Mouse (Mus musculus) hindbrain, embryonic 11.5 days (tissue): Measurements from ENCODE around the gene Atp5g2. TPM values are rescaled to one million over a fixed set of nuclear protein-coding genes. Genes with fewer than 3 reads are reported as not detected.
A peak's percentile ranks its signal among the peaks of the same experiment; 100 is the strongest.

Source experiments
- ATAC-seq: fragments of 200-750 bp; cut with Nextera tagmentation; 2 replicates; pipeline ENCODE4 v1.8.0; 2017; ENCODE audit warnings: mild to moderate bottlenecking, moderate TSS enrichment, moderate library complexity; ENCODE audit not compliant: low FRiP score
- DNase-seq: peaks from one replicate; pipeline ENCODE4 v3.0.0-alpha.2; 2015; ENCODE audit warnings: low spot score
- H3K27ac ChIP-seq: fragments of 300-500 bp; sonication (generic); 2 replicates; pipeline ENCODE4 v1.5.1; 2014; ENCODE audit warnings: mild to moderate bottlenecking, low read depth, low read length
- H3K27me3 ChIP-seq: fragments of 300-500 bp; sonication (generic); 2 replicates; pipeline ENCODE4 v1.6.1; 2014; ENCODE audit warnings: mild to moderate bottlenecking, low read length, moderate library complexity, mixed read lengths; ENCODE audit not compliant: control insufficient read depth, insufficient read depth
- H3K36me3 ChIP-seq: fragments of 300-500 bp; sonication (generic); 2 replicates; pipeline ENCODE4 v1.6.1; 2014; ENCODE audit warnings: mild to moderate bottlenecking, low read length, moderate library complexity, mixed read lengths; ENCODE audit not compliant: control insufficient read depth, insufficient read depth
- H3K4me1 ChIP-seq: fragments of 300-500 bp; sonication (generic); replicated peaks from 2 replicates; pipeline ENCODE4 v1.6.1; 2014; ENCODE audit warnings: low read length, mixed read lengths; ENCODE audit not compliant: control insufficient read depth, insufficient read depth
- H3K4me2 ChIP-seq: fragments of 300-500 bp; sonication (generic); replicated peaks from 2 replicates; pipeline ENCODE4 v1.6.1; 2014; ENCODE audit warnings: mild to moderate bottlenecking, low read depth, low read length
- H3K4me3 ChIP-seq: fragments of 300-500 bp; sonication (generic); 2 replicates; pipeline ENCODE4 v1.5.1; 2014; ENCODE audit warnings: low read depth, low read length
- H3K9ac ChIP-seq: fragments of 300-500 bp; sonication (generic); 2 replicates; pipeline ENCODE4 v1.6.1; 2014; ENCODE audit warnings: low read depth, low read length
- H3K9me3 ChIP-seq: fragments of 300-500 bp; sonication (generic); 2 replicates; pipeline ENCODE4 v1.6.1; 2016; ENCODE audit warnings: low read length; ENCODE audit not compliant: control insufficient read depth
- WGBS: fragments of 180-500 bp; shearing (Covaris S2); extraction: QIAGEN DNeasy Blood & Tissue Kit; methylation state at CpG from one replicate; pipeline ENCODE4 v1.1.7; 2014; 5-methylcytosine and 5-hydroxymethylcytosine counted together
- polyA plus RNA-seq: library from polyadenylated mRNA; unstranded; fragments of >200 nt; fragmentation: Nextera tagmentation; extraction: Ambion mirVana; gene quantifications from 2 replicates; pipeline ENCODE4 v1.2.1, GENCODE M21; 2014

The Atp5g2 gene
- polyA plus RNA-seq, 1 experiment from 2014 or later = 66.0 TPM

DNA sequence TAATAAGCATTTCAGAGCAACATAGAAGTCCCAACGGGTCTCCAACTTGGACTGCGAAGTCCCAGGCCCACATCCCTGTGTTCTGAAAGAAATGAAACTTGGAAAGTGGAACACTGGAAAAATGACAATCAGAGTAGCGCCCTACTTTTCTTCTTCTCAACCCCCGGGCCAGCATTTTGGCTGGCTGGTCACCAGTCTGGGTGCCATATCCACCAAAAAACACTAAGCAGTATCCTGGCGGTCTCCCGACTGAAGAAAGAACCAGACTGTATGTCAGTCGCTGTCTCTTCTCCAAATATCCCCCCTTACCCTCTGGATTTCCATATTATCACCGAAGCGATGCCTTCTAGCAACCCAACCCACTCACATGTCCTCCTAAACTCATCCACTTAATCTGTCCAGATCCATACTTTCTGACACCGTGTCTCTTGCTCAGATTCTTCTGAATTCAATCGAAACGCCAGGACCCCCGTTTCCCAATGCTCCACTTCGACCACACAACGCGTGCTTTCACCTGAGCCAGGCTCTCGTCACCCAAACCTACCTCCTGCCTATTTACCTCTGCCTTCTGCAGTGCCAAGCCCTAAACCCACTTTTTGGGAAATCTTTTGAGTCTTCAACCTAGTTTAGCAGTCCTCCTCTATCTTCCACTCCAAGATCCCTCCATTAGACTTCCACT is 47.7 kb downstream of the Atp5g2 start:
- Histone ChIP-seq H3K9ac (peak overlapping the region; percentile 84), H3K4me3 (peak overlapping the region; percentile 63), H3K36me3 (no peaks in the 10 kb centered on the region), H3K4me1 (peaks cover 3% of the 10 kb centered on the region; the same call in 1 of the 2 replicates), H3K4me2 (peak overlapping the region; percentile 76), H3K27ac (no peak overlapping the region), H3K9me3 (no peaks in the 10 kb centered on the region), H3K27me3 (no peaks in the 10 kb centered on the region)
- no peak for DNase-seq
- 7% methylated on average over 17 of the region's 17 CpGs for WGBS
- ATAC-seq = no peak; the same call in 1 of the 2 replicates

DNA sequence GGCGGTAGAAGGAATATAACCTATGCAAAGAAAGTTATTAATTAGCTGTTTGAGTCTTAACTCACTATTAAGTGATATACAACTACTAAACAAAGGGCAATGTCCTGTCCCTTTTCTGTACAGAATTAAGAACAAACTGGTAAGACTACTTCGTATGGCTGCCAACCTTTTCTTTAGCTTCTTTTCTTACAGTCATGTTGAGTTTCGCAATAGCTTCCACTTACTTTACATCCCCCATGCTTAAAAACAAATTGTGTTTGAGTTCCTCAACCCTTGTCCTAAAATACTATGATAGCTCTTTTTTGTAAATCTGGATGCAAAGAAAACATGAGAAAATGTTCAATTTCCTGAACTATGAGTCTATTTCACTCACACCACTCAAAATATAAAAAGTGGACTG is 49.0 kb downstream of the Atp5g2 start:
- ATAC-seq (no peak), DNase-seq (no peak)
- WGBS = 87% methylated on average over 3 of the region's 3 CpGs

DNA sequence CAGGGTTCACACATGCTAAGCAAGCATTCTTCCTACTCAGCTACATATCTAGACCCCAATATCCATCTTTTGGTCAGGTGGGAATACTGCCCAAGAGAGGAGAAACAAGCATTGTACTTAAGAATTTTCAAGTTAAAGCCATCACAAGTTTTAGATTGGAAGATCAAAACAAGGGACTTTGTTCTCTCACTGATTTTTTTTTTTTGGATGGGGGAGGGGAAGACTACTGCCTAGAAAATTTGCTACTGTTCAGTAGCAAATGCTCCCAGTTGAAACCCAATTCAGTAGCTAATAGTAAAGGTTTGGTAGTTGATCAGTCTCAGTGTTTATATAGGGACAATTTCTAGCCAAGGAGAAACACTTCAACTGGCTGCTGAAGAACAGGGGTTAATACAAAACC is 49.6 kb downstream of the Atp5g2 start:
- Histone ChIP-seq H3K9ac (no peak overlapping the region), H3K27ac (no peak overlapping the region), H3K27me3 (no peaks in the 10 kb centered on the region), H3K4me1 (peaks cover 3% of the 10 kb centered on the region; the same call in 1 of the 2 replicates), H3K36me3 (no peaks in the 10 kb centered on the region), H3K4me2 (no peak overlapping the region), H3K9me3 (no peaks in the 10 kb centered on the region), H3K4me3 (no peak overlapping the region)
- no peak for ATAC-seq
- DNase-seq = no peak

More for the DNA sequence above, 49.0 kb downstream of the Atp5g2 start:
- Histone ChIP-seq H3K27me3 (no peaks in the 10 kb centered on the region), H3K9me3 (no peaks in the 10 kb centered on the region), H3K9ac (no peak overlapping the region), H3K4me1 (peaks cover 3% of the 10 kb centered on the region; the same call in 1 of the 2 replicates), H3K4me2 (no peak overlapping the region), H3K27ac (no peak overlapping the region), H3K4me3 (no peak overlapping the region), H3K36me3 (no peaks in the 10 kb centered on the region)

DNA sequence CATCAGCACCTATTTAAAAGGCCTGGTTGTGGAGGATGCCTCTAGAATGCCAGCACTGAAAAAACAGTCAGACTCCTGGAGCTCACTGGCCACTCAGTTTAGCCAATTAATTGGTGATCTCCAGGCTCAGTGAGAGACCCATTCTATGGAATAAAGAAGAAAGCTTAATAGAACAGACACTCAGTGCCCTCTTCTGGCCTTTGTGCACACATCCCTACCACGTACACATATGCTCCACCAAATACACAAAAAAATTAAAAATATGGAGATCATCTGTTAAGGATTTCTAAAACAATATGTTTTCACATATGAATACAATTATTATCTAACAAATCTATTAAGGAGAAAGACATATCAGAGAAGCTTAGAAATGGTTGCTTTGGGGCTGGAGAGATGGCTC is 51.4 kb downstream of the Atp5g2 start:
- DNase-seq = no peak
- Histone ChIP-seq H3K27ac (no peak overlapping the region), H3K4me1 (peaks cover 3% of the 10 kb centered on the region; the same call in 1 of the 2 replicates), H3K4me2 (no peak overlapping the region), H3K9me3 (no peaks in the 10 kb centered on the region), H3K9ac (no peak overlapping the region), H3K36me3 (no peaks in the 10 kb centered on the region), H3K4me3 (no peak overlapping the region), H3K27me3 (no peaks in the 10 kb centered on the region)
- ATAC-seq = no peak
- WGBS = 89% methylated on average over 1 of the region's 1 CpGs

DNA sequence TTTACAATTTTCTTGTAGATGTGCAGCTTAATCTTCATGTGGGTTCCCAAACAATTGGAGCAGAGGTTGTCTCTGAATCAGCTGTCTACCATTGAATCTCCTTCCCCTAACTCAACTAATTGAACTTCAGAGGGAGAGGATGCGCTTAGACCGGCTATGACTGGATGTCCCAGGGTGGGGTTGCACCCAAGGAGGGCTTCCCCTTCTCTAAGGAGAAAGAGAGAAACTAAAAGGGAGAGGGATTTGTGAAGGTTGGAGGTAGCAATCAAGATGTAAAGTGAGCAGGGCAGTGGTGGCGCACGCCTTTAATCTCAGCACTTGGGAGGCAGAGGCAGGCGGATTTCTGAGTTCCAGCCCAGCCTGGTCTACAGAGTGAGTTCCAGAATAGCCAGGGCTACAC is 52.7 kb downstream of the Atp5g2 start:
- H3K9me3 ChIP-seq = no peaks in the 10 kb centered on the region
- no peak for DNase-seq
- H3K4me3 ChIP-seq = no peak overlapping the region
- H3K9ac ChIP-seq = no peak overlapping the region
- H3K27ac ChIP-seq = no peak overlapping the region
- H3K36me3 ChIP-seq = no peaks in the 10 kb centered on the region
- H3K4me1 ChIP-seq = peaks cover 2% of the 10 kb centered on the region; the same call in 1 of the 2 replicates
- ATAC-seq = no peak
- no peaks in the 10 kb centered on the region for H3K27me3 ChIP-seq
- 94% methylated on average over 5 of the region's 5 CpGs for WGBS
- H3K4me2 ChIP-seq = no peak overlapping the region

DNA sequence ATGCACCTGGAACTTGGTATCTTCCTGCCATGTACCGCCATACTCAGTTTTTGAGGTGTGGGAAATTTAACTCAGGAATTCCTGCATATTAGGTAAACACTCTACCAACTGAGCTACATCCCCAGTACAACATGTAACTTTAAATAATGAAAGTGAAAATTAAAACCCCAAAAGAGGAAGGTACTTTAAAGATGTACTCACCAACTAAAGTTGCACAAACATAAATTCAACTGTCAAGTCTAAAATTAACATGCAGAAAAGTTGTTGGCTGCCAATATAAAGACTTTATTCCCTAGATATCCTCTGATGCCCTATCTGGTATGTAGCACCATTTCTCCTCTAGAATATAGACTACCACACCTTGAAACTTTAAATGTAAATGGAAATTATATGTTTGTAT is 54.5 kb downstream of the Atp5g2 start:
- H3K9me3 ChIP-seq = no peaks in the 10 kb centered on the region
- no peaks in the 10 kb centered on the region for H3K4me1 ChIP-seq
- no peak overlapping the region for H3K4me2 ChIP-seq
- H3K27ac ChIP-seq = no peak overlapping the region
- no peaks in the 10 kb centered on the region for H3K36me3 ChIP-seq
- ATAC-seq (no peak), DNase-seq (no peak)
- H3K4me3 ChIP-seq = no peak overlapping the region
- no peak overlapping the region for H3K9ac ChIP-seq
- no peaks in the 10 kb centered on the region for H3K27me3 ChIP-seq
- 95% methylated on average over 1 of the region's 1 CpGs for WGBS

DNA sequence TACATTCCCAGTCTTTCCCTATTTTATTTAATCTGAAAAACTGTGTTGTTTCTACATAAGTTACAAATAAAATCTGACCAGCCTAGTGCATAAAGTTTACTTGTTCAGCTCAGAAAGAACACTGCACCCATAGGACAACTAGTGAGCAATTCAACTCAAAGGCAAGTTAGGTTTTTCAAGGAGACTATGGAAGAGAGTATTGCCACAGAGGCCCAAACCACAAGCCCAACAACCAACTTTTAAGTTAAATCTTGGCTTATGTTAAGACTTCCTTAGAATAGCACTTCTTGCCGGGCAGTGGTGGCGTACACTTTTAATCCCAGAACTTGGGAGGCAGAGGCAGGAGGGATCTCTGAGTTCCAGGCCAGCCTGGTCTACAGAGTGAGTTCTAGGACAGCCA is 56.0 kb downstream of the Atp5g2 start:
- no peak for DNase-seq
- Histone ChIP-seq H3K4me3 (no peak overlapping the region), H3K9me3 (no peaks in the 10 kb centered on the region), H3K9ac (no peak overlapping the region), H3K27ac (no peak overlapping the region), H3K4me2 (no peak overlapping the region), H3K27me3 (no peaks in the 10 kb centered on the region), H3K36me3 (no peaks in the 10 kb centered on the region), H3K4me1 (no peaks in the 10 kb centered on the region)
- ATAC-seq = no peak
- 93% methylated on average over 2 of the region's 2 CpGs for WGBS

DNA sequence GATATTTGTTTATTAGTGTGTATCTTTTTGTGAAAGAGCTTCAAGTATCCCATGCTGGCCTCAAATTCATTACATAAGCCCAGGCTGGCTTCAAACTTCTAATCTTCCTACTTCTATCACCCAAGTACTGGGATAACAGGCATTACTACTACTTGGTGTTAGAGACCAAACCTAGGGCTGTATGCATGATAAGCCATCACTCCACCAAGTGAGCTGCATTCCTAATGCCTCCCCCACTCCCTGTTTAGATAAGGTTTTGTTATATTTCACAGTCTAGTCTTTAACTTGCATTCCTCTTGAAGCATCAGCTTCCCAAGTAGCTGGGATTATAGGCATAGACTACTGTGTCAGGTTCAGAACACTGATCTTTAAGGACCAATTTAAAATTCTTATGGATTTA is 57.9 kb downstream of the Atp5g2 start:
- no peak overlapping the region for H3K27ac ChIP-seq
- H3K27me3 ChIP-seq = no peaks in the 10 kb centered on the region
- no peaks in the 10 kb centered on the region for H3K36me3 ChIP-seq
- H3K9ac ChIP-seq = no peak overlapping the region
- DNase-seq = no peak
- ATAC-seq = no peak
- no peak overlapping the region for H3K4me3 ChIP-seq
- H3K9me3 ChIP-seq = no peaks in the 10 kb centered on the region
- no peak overlapping the region for H3K4me2 ChIP-seq
- H3K4me1 ChIP-seq = no peaks in the 10 kb centered on the region

DNA sequence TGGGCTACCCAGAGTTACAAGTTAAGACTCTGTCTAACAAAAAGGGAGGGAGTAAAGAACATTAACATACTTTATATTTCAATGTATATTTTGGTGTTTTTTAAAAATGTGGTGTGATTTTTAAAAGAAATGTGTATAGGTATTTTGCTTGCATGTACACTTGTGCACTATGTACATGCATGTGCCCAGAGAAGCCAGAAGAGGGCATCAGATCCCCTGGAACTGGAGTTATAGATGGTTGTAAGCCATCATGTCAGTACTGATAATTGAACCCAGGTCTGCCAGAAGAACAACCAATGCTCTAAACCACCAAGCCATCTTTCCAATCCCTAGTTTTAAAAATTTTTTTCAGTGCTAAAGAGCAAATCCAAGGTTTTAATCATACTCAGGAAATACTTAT is 59.2 kb downstream of the Atp5g2 start:
- Histone ChIP-seq H3K4me3 (no peak overlapping the region), H3K36me3 (no peaks in the 10 kb centered on the region), H3K27me3 (no peaks in the 10 kb centered on the region), H3K4me1 (no peaks in the 10 kb centered on the region), H3K27ac (no peak overlapping the region), H3K4me2 (no peak overlapping the region), H3K9me3 (no peaks in the 10 kb centered on the region), H3K9ac (no peak overlapping the region)
- ATAC-seq (no peak), DNase-seq (no peak)
